8 mouse cellular contexts compared by ENCODE assay signal in genomic region chr10:109713001-109713400, GRCm38 (mm10).
DNase-seq lines count a peak whose midpoint lies in the region; ATAC-seq and TF ChIP-seq lines count a peak whose summit lies in the region.

No protein-coding gene starts in this region.

- WGBS in heart, postnatal 0 days: 38% methylated on average over 5 of the region's 5 CpGs
- WGBS in forebrain, embryonic 14.5 days: 37% methylated on average over 5 of the region's 5 CpGs
- WGBS in midbrain, postnatal 0 days: 33% methylated on average over 5 of the region's 5 CpGs
- WGBS in kidney, embryonic 15.5 days: 41% methylated on average over 5 of the region's 5 CpGs

- no peak overlapping the region for H3K9ac ChIP-seq in heart, postnatal 0 days (replicated peaks; ENCODE audit: low read depth, low read length)
- H3K9ac ChIP-seq in forebrain, embryonic 14.5 days (ENCODE audit: low read length): no peak overlapping the region
- H3K9ac ChIP-seq in midbrain, postnatal 0 days (replicated peaks; ENCODE audit: low read length, poor library complexity, severe bottlenecking): no peak overlapping the region
- no peak overlapping the region for H3K9ac ChIP-seq in kidney, embryonic 15.5 days

- no peak for ATAC-seq in heart, postnatal 0 days (ENCODE audit: insufficient read depth, low read depth)
- peak; percentile 79 for ATAC-seq in forebrain, embryonic 14.5 days
- no peak for ATAC-seq in midbrain, postnatal 0 days (ENCODE audit: low FRiP score)
- no peak for ATAC-seq in kidney, embryonic 15.5 days (replicated peaks; ENCODE audit: low FRiP score)

- H3K36me3 ChIP-seq in heart, postnatal 0 days (replicated peaks; ENCODE audit: control insufficient read depth, insufficient read depth, low read length): peaks cover 5% of the 10 kb centered on the region; the same call in 1 of the 2 replicates
- H3K36me3 ChIP-seq in forebrain, embryonic 14.5 days (ENCODE audit: control insufficient read depth, insufficient read depth, low read length): 0 out of 2 replicates have a peak, but pooled peaks cover 4% of the 10 kb centered on the region
- peaks cover 5% of the 10 kb centered on the region; the same call in 1 of the 2 replicates for H3K36me3 ChIP-seq in midbrain, postnatal 0 days (ENCODE audit: insufficient read depth, low read length)
- no peaks in the 10 kb centered on the region for H3K36me3 ChIP-seq in kidney, embryonic 15.5 days

- intact Hi-C loops in heart, postnatal 14 days (cut with DNase I): no loop called here

- H3K4me1 ChIP-seq in heart, postnatal 0 days (ENCODE audit: control insufficient read depth, insufficient read depth): no peaks in the 10 kb centered on the region
- H3K4me1 ChIP-seq in forebrain, embryonic 14.5 days (ENCODE audit: control insufficient read depth, insufficient read depth, low read length): no peaks in the 10 kb centered on the region
- no peaks in the 10 kb centered on the region for H3K4me1 ChIP-seq in midbrain, postnatal 0 days (ENCODE audit: insufficient read depth, low read length)
- H3K4me1 ChIP-seq in kidney, embryonic 15.5 days: no peaks in the 10 kb centered on the region

- H3K9me3 ChIP-seq in heart, postnatal 0 days (replicated peaks; ENCODE audit: control insufficient read depth, low read length): no peaks in the 10 kb centered on the region
- H3K9me3 ChIP-seq in forebrain, embryonic 14.5 days (replicated peaks; ENCODE audit: control insufficient read depth, low read length): no peaks in the 10 kb centered on the region
- H3K9me3 ChIP-seq in midbrain, postnatal 0 days (ENCODE audit: low read length): no peaks in the 10 kb centered on the region
- no peaks in the 10 kb centered on the region for H3K9me3 ChIP-seq in kidney, embryonic 15.5 days (replicated peaks)

- H3K4me3 ChIP-seq in heart, postnatal 0 days (ENCODE audit: low read depth, low read length): no peak overlapping the region
- H3K4me3 ChIP-seq in forebrain, embryonic 14.5 days (ENCODE audit: low read depth, low read length): no peak overlapping the region
- no peak overlapping the region for H3K4me3 ChIP-seq in midbrain, postnatal 0 days (ENCODE audit: low read depth, low read length)
- no peak overlapping the region for H3K4me3 ChIP-seq in kidney, embryonic 15.5 days (replicated peaks)

- no peak overlapping the region for H3K4me2 ChIP-seq in heart, postnatal 0 days (ENCODE audit: low read depth, low read length)
- no peak overlapping the region for H3K4me2 ChIP-seq in forebrain, embryonic 14.5 days (ENCODE audit: low read length)
- no peak overlapping the region for H3K4me2 ChIP-seq in midbrain, postnatal 0 days (ENCODE audit: low read depth, low read length, poor library complexity, severe bottlenecking)
- H3K4me2 ChIP-seq in kidney, embryonic 15.5 days: no peak overlapping the region

- no peak for TF ChIP-seq EP300 in heart, postnatal 0 days (IDR thresholded peaks at IDR 0.05; ENCODE audit: low read depth)

- H3K27me3 ChIP-seq in heart, postnatal 0 days (ENCODE audit: control insufficient read depth, insufficient read depth, low read length): no peaks in the 10 kb centered on the region
- H3K27me3 ChIP-seq in forebrain, embryonic 14.5 days (replicated peaks; ENCODE audit: control insufficient read depth, insufficient read depth, low read length): no peaks in the 10 kb centered on the region
- H3K27me3 ChIP-seq in midbrain, postnatal 0 days (ENCODE audit: insufficient read depth, low read length): no peaks in the 10 kb centered on the region
- H3K27me3 ChIP-seq in kidney, embryonic 15.5 days: no peaks in the 10 kb centered on the region

- no peak overlapping the region for H3K27ac ChIP-seq in heart, postnatal 0 days (ENCODE audit: low read depth)
- no peak overlapping the region for H3K27ac ChIP-seq in forebrain, embryonic 14.5 days (ENCODE audit: low read depth, low read length)
- no peak overlapping the region for H3K27ac ChIP-seq in midbrain, postnatal 0 days (ENCODE audit: low read depth, low read length)
- H3K27ac ChIP-seq in kidney, embryonic 15.5 days: no peak overlapping the region

- peak; percentile 54 for TF ChIP-seq CTCF in heart, postnatal 0 days (IDR thresholded peaks at IDR 0.05; ENCODE audit: low read depth)
- peak; percentile 74; the same call in 1 of the 2 replicates for TF ChIP-seq CTCF in brain, embryonic 14.5 days (IDR thresholded peaks at IDR 0.05; ENCODE audit: borderline replicate concordance, extremely low read depth, insufficient read depth, insufficient read length)
- TF ChIP-seq CTCF in midbrain, postnatal 0 days (IDR thresholded peaks at IDR 0.05): peak; percentile 85

- DNase-seq in heart, postnatal 0 days (ENCODE audit: low spot score): peak; percentile 25
- no peak for DNase-seq in heart, postnatal 14 days
- peak; percentile 67 for DNase-seq in 3T3-L1 (ENCODE audit: low read depth, low spot score)
- DNase-seq in brain, embryonic 14.5 days (ENCODE audit: low read depth): peak; percentile 85
- DNase-seq in forebrain, embryonic 14.5 days (ENCODE audit: low spot score): peak; percentile 79
- DNase-seq in midbrain, postnatal 0 days (ENCODE audit: low spot score): peak; percentile 79
- DNase-seq in thymus, postnatal 36 days: no peak

- TF ChIP-seq POLR2A in brain, embryonic 14.5 days (IDR thresholded peaks at IDR 0.05; ENCODE audit: borderline replicate concordance, extremely low read depth, insufficient read depth, insufficient read length, poor library complexity, severe bottlenecking): no peak

Comparison
In these comparisons a context has a peak if more than half of its experiments do, and no peak if none do; other contexts are left out.
1. DNase-seq: peak in heart, postnatal 0 days (single experiment), 3T3-L1 (single experiment), brain, embryonic 14.5 days (single experiment), forebrain, embryonic 14.5 days (single experiment) and midbrain, postnatal 0 days (single experiment); none in heart, postnatal 14 days (0 of 2) and thymus, postnatal 36 days (0 of 2).
2. Peak in every context shown above with its lines, with median percentiles within 50 percentile points of each other: CTCF ChIP-seq.